27 mouse cellular contexts compared by ENCODE assay signal in the genomic region with DNA sequence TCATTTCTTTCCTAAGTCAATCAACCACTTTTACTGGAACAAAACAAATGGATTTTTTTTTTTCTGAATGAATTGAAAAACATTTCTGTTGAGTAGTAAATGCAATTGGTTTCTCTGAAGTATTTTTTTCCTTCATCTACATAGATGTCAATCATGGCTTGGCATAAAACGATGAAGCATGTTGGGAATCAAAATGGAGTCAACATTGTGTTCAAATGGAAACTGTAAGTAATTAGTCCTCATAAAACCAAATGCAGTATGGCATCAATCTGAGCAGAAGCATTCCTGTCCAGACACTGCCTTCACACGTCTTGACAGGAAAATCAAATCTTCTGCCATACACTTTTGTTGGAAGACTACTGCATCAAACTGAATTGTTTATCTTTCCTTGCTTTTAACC.
"Had no signal": no experiment of that assay in that cellular context is flagged by ENCODE, and none has a peak within 500 bp of the region (broad histone marks: within the 10 kb centered on the region; RNA-seq: fewer than 3 reads in every experiment).

No protein-coding gene starts in this region.

- H3K4me2 ChIP-seq: heart, embryonic 12.5 days; hindbrain, embryonic 12.5 days; hindbrain, embryonic 14.5 days; intestine, embryonic 15.5 days; limb, embryonic 12.5 days; liver, embryonic 11.5 days; liver, embryonic 13.5 days; liver, embryonic 15.5 days had no signal

- H3K9ac ChIP-seq: heart, embryonic 12.5 days; hindbrain, embryonic 12.5 days; hindbrain, embryonic 14.5 days; intestine, embryonic 15.5 days; limb, embryonic 12.5 days; liver, embryonic 13.5 days; liver, embryonic 15.5 days; liver, postnatal 0 days had no signal

- H3K36me3 ChIP-seq: heart, embryonic 10.5 days; heart, embryonic 12.5 days; hindbrain, embryonic 10.5 days; hindbrain, embryonic 12.5 days; intestine, embryonic 15.5 days; limb, embryonic 10.5 days; limb, embryonic 12.5 days; liver, embryonic 13.5 days; liver, embryonic 15.5 days had no signal

- DNase-seq: gastrocnemius, postnatal 25 days; heart, adult 18-20 months; heart, postnatal 10 days; heart, postnatal 4 days; kidney, adult 18-20 months; kidney, adult 8-10 months; kidney, postnatal 10 days; kidney, postnatal 25 days; kidney, postnatal 4 days; liver; liver, embryonic 13.5 days; liver, postnatal 0 days had no signal

- ATAC-seq: hindbrain, embryonic 16.5 days; inflammation-experienced regulatory T-cells, adult 6 months; intestine, embryonic 15.5 days; intestine, postnatal 0 days; liver, postnatal 0 days had no signal

- H3K27ac ChIP-seq: heart, embryonic 10.5 days; hindbrain, embryonic 10.5 days; hindbrain, embryonic 12.5 days; hindbrain, embryonic 14.5 days; intestine, embryonic 15.5 days; layer of hippocampus, adult 2 months; left cerebral cortex, adult 2 months; limb, embryonic 10.5 days; limb, embryonic 12.5 days; liver, embryonic 13.5 days; liver, embryonic 15.5 days had no signal

- H3K4me3 ChIP-seq: heart, embryonic 10.5 days; heart, embryonic 12.5 days; hindbrain, embryonic 10.5 days; hindbrain, embryonic 12.5 days; intestine, embryonic 15.5 days; layer of hippocampus, adult 2 months; left cerebral cortex, adult 2 months; limb, embryonic 10.5 days; limb, embryonic 12.5 days; liver, embryonic 13.5 days; liver, embryonic 15.5 days had no signal

- H3K4me1 ChIP-seq: heart, embryonic 10.5 days; heart, embryonic 12.5 days; hindbrain, embryonic 10.5 days; hindbrain, embryonic 12.5 days; intestine, embryonic 15.5 days; limb, embryonic 10.5 days; limb, embryonic 12.5 days; liver, embryonic 13.5 days; liver, embryonic 15.5 days had no signal

- H3K9me3 ChIP-seq: heart, embryonic 10.5 days; heart, embryonic 12.5 days; hindbrain, embryonic 10.5 days; hindbrain, embryonic 12.5 days; intestine, embryonic 15.5 days; limb, embryonic 10.5 days; limb, embryonic 12.5 days; liver, embryonic 13.5 days; liver, embryonic 15.5 days had no signal

- H3K27me3 ChIP-seq: heart, embryonic 12.5 days; hindbrain, embryonic 12.5 days; intestine, embryonic 15.5 days; limb, embryonic 12.5 days; liver, embryonic 13.5 days; liver, embryonic 15.5 days had no signal
